Mouse (Mus musculus): ENCODE measurements around the gene Ppt1. TPM values are rescaled to one million over a fixed set of nuclear protein-coding genes. Genes with fewer than 3 reads are reported as not detected.
"Not testable (repeated sequence)": the region's sequence is repeated elsewhere in the genome, so short reads cannot be mapped to it uniquely, and the experiment has no call there.

Ppt1 gene
- polyA plus RNA-seq (2015; fragmentation: Nextera tagmentation; extraction: Ambion mirVana), result 97.0 and 121 TPM in 2 replicates

GRCm38 (mm10) chr4:122835530-122836402, at the start of gene Ppt1:
Gene Ppt1, plus strand, starts transcription at chr4:122836242.
- peak within 1 kb of the TSS; percentile 92 for H3K27ac ChIP-seq (replicated peaks)
- ATAC-seq (ENCODE audit: low FRiP score), result peak; percentile 94
- peaks cover 34% of the 10 kb centered on the region for H3K4me1 ChIP-seq
- 3% methylated on average over 31 of the region's 31 CpGs for WGBS
- no peaks in the 10 kb centered on the region for H3K9me3 ChIP-seq (replicated peaks)
- H3K27me3 ChIP-seq (replicated peaks), result no peaks in the 10 kb centered on the region
- H3K36me3 ChIP-seq, result 0 out of 2 replicates have a peak, but pooled peaks cover 3% of the 10 kb centered on the region
- H3K9ac ChIP-seq (replicated peaks), result peak within 1 kb of the TSS; percentile 62
- H3K4me3 ChIP-seq (replicated peaks), result peak within 1 kb of the TSS; percentile 57
- peak within 1 kb of the TSS; percentile 71 for H3K4me2 ChIP-seq

GRCm38 (mm10) chr4:122789335-122790089, 46.5 kb upstream of the Ppt1 start:
- H3K4me3 ChIP-seq (replicated peaks), result no peak overlapping the region
- 77% methylated on average over 4 of the region's 4 CpGs for WGBS

GRCm38 (mm10) chr4:122808108-122808507, 27.9 kb upstream of the Ppt1 start:
- H3K9ac ChIP-seq (replicated peaks), result no peak overlapping the region
- H3K27ac ChIP-seq (replicated peaks), result no peak overlapping the region
- H3K4me3 ChIP-seq (replicated peaks), result no peak overlapping the region
- H3K4me2 ChIP-seq, result no peak overlapping the region
- no peaks in the 10 kb centered on the region for H3K27me3 ChIP-seq (replicated peaks)
- peak; percentile 28; the same call in 1 of the 2 replicates for ATAC-seq (ENCODE audit: low FRiP score)
- H3K36me3 ChIP-seq, result no peaks in the 10 kb centered on the region
- no peaks in the 10 kb centered on the region for H3K9me3 ChIP-seq (replicated peaks)
- H3K4me1 ChIP-seq, result no peaks in the 10 kb centered on the region
- 25% methylated on average over 4 of the region's 4 CpGs for WGBS

More at GRCm38 (mm10) chr4:122789335-122790089, 46.5 kb upstream of the Ppt1 start:
- ATAC-seq (ENCODE audit: low FRiP score), result no peak
- H3K36me3 ChIP-seq, result no peaks in the 10 kb centered on the region
- H3K27me3 ChIP-seq (replicated peaks), result no peaks in the 10 kb centered on the region
- H3K27ac ChIP-seq (replicated peaks), result no peak overlapping the region
- H3K4me1 ChIP-seq, result no peaks in the 10 kb centered on the region
- no peaks in the 10 kb centered on the region for H3K9me3 ChIP-seq (replicated peaks)
- no peak overlapping the region for H3K4me2 ChIP-seq
- H3K9ac ChIP-seq (replicated peaks), result no peak overlapping the region

- Histone ChIP-seq H3K9ac (replicated peaks) (no peak overlapping the region), H3K27me3 (replicated peaks) (no peaks in the 10 kb centered on the region), H3K36me3 (no peaks in the 10 kb centered on the region), H3K4me1 (no peaks in the 10 kb centered on the region), H3K27ac (replicated peaks) (no peak overlapping the region), H3K4me3 (replicated peaks) (no peak overlapping the region), H3K9me3 (replicated peaks) (no peaks in the 10 kb centered on the region), H3K4me2 (no peak overlapping the region)
- no peak for ATAC-seq (ENCODE audit: low FRiP score)
- 66% methylated on average over 1 of the region's 1 CpGs for WGBS
These were observed 24.9 kb upstream of the Ppt1 start for GRCm38 (mm10) chr4:122811180-122811579.

- no peak for ATAC-seq (ENCODE audit: low FRiP score)
- no peak overlapping the region for H3K4me3 ChIP-seq (replicated peaks)
- H3K4me1 ChIP-seq, result no peaks in the 10 kb centered on the region
- H3K27ac ChIP-seq (replicated peaks), result no peak overlapping the region
- no peaks in the 10 kb centered on the region for H3K36me3 ChIP-seq
- H3K9me3 ChIP-seq (replicated peaks), result no peaks in the 10 kb centered on the region
- no peak overlapping the region for H3K4me2 ChIP-seq
- no peak overlapping the region for H3K9ac ChIP-seq (replicated peaks)
- 74% methylated on average over 2 of the region's 2 CpGs for WGBS
- H3K27me3 ChIP-seq (replicated peaks), result no peaks in the 10 kb centered on the region
These were observed 24.2 kb upstream of the Ppt1 start for GRCm38 (mm10) chr4:122811824-122812223.

GRCm38 (mm10) chr4:122816202-122816601, 19.8 kb upstream of the Ppt1 start:
- ATAC-seq (ENCODE audit: low FRiP score), result no peak

GRCm38 (mm10) chr4:122820941-122821340, 15.1 kb upstream of the Ppt1 start:
- not testable (repeated sequence) for ATAC-seq (ENCODE audit: low FRiP score); H3K9ac ChIP-seq (replicated peaks); H3K4me1 ChIP-seq; H3K4me3 ChIP-seq (replicated peaks); H3K9me3 ChIP-seq (replicated peaks); H3K27ac ChIP-seq (replicated peaks); H3K4me2 ChIP-seq; H3K36me3 ChIP-seq; H3K27me3 ChIP-seq (replicated peaks)
- 39% methylated on average over 10 of the region's 10 CpGs for WGBS

More at GRCm38 (mm10) chr4:122816202-122816601, 19.8 kb upstream of the Ppt1 start:
- H3K9me3 ChIP-seq (replicated peaks), result no peaks in the 10 kb centered on the region
- H3K27ac ChIP-seq (replicated peaks), result no peak overlapping the region
- H3K4me1 ChIP-seq, result no peaks in the 10 kb centered on the region
- 97% methylated on average over 1 of the region's 1 CpGs for WGBS
- H3K27me3 ChIP-seq (replicated peaks), result no peaks in the 10 kb centered on the region
- no peak overlapping the region for H3K4me3 ChIP-seq (replicated peaks)
- H3K9ac ChIP-seq (replicated peaks), result no peak overlapping the region
- H3K36me3 ChIP-seq, result no peaks in the 10 kb centered on the region
- H3K4me2 ChIP-seq, result no peak overlapping the region

GRCm38 (mm10) chr4:122827651-122828050, 8.4 kb upstream of the Ppt1 start:
- no peak overlapping the region for H3K4me3 ChIP-seq (replicated peaks)
- no peak overlapping the region for H3K27ac ChIP-seq (replicated peaks)

GRCm38 (mm10) chr4:122829339-122829738, 6.7 kb upstream of the Ppt1 start:
- H3K27me3 ChIP-seq (replicated peaks), result no peaks in the 10 kb centered on the region
- no peak overlapping the region for H3K4me2 ChIP-seq
- H3K4me3 ChIP-seq (replicated peaks), result no peak overlapping the region
- H3K9ac ChIP-seq (replicated peaks), result no peak overlapping the region
- ATAC-seq (ENCODE audit: low FRiP score), result no peak
- no peak overlapping the region for H3K27ac ChIP-seq (replicated peaks)
- no peaks in the 10 kb centered on the region for H3K4me1 ChIP-seq
- no peaks in the 10 kb centered on the region for H3K9me3 ChIP-seq (replicated peaks)
- no peaks in the 10 kb centered on the region for H3K36me3 ChIP-seq
- 93% methylated on average over 6 of the region's 6 CpGs for WGBS

More at GRCm38 (mm10) chr4:122827651-122828050, 8.4 kb upstream of the Ppt1 start:
- H3K9me3 ChIP-seq (replicated peaks), result no peaks in the 10 kb centered on the region
- no peak overlapping the region for H3K9ac ChIP-seq (replicated peaks)
- no peaks in the 10 kb centered on the region for H3K27me3 ChIP-seq (replicated peaks)
- H3K36me3 ChIP-seq, result no peaks in the 10 kb centered on the region
- no peak overlapping the region for H3K4me2 ChIP-seq
- no peaks in the 10 kb centered on the region for H3K4me1 ChIP-seq
- ATAC-seq (ENCODE audit: low FRiP score), result no peak

GRCm38 (mm10) chr4:122831888-122832287, 4.2 kb upstream of the Ppt1 start:
- Histone ChIP-seq H3K4me3 (replicated peaks) (no peak overlapping the region), H3K4me1 (peaks cover 17% of the 10 kb centered on the region), H3K36me3 (no peaks in the 10 kb centered on the region), H3K9me3 (replicated peaks) (no peaks in the 10 kb centered on the region), H3K4me2 (no peak overlapping the region), H3K27ac (replicated peaks) (no peak overlapping the region), H3K27me3 (replicated peaks) (no peaks in the 10 kb centered on the region), H3K9ac (replicated peaks) (no peak overlapping the region)
- WGBS, result 11% methylated on average over 1 of the region's 1 CpGs
- ATAC-seq (ENCODE audit: low FRiP score), result no peak

GRCm38 (mm10) chr4:122836403-122836775, 347 bp downstream of the Ppt1 start:
- ATAC-seq (ENCODE audit: low FRiP score), result peak; percentile 42
- Histone ChIP-seq H3K4me3 (replicated peaks) (peak overlapping the region; percentile 57), H3K9me3 (replicated peaks) (no peaks in the 10 kb centered on the region), H3K27ac (replicated peaks) (peak overlapping the region; percentile 92), H3K36me3 (0 out of 2 replicates have a peak, but pooled peaks cover 3% of the 10 kb centered on the region), H3K4me1 (peaks cover 34% of the 10 kb centered on the region), H3K9ac (replicated peaks) (peak overlapping the region; percentile 62), H3K4me2 (peak overlapping the region; percentile 71), H3K27me3 (replicated peaks) (no peaks in the 10 kb centered on the region)
- 0% methylated on average over 7 of the region's 7 CpGs for WGBS

Data from neural tube, embryonic 15.5 days (tissue).